Comparison of ENCODE assay signal across 32 mouse cellular contexts in genomic region chr1:84536069-84536468, GRCm38 (mm10).
DNase-seq lines count a peak whose midpoint lies in the region; ATAC-seq lines count a peak whose summit lies in the region.
"Had no signal": no experiment of that assay in that cellular context is flagged by ENCODE, and none has a peak within 500 bp of the region (broad histone marks: within the 10 kb centered on the region; RNA-seq: fewer than 3 reads in every experiment).

No protein-coding gene starts in this region.

- WGBS in forebrain, embryonic 11.5 days: 33% methylated on average over 4 of the region's 4 CpGs
- WGBS in forebrain, embryonic 10.5 days: 71% methylated on average over 4 of the region's 4 CpGs
- 26% methylated on average over 4 of the region's 4 CpGs for WGBS in forebrain, embryonic 13.5 days

- no peaks in the 10 kb centered on the region for H3K9me3 ChIP-seq in forebrain, embryonic 11.5 days (ENCODE audit: control insufficient read depth, low read length)
- no peaks in the 10 kb centered on the region for H3K9me3 ChIP-seq in forebrain, embryonic 10.5 days
- H3K9me3 ChIP-seq in forebrain, embryonic 13.5 days (replicated peaks): no peaks in the 10 kb centered on the region
- H3K9me3 ChIP-seq: embryonic facial prominence, embryonic 10.5 days; embryonic facial prominence, embryonic 15.5 days; hindbrain, embryonic 13.5 days; neural tube, embryonic 15.5 days; stomach, embryonic 15.5 days had no signal

- no peak overlapping the region for H3K4me2 ChIP-seq in forebrain, embryonic 11.5 days (ENCODE audit: low read depth, low read length, severe bottlenecking)
- H3K4me2 ChIP-seq in forebrain, embryonic 13.5 days: no peak overlapping the region
- H3K4me2 ChIP-seq: embryonic facial prominence, embryonic 15.5 days; heart, embryonic 11.5 days; hindbrain, embryonic 13.5 days; neural tube, embryonic 15.5 days; stomach, embryonic 15.5 days had no signal

- no peaks in the 10 kb centered on the region for H3K27me3 ChIP-seq in forebrain, embryonic 11.5 days (ENCODE audit: control insufficient read depth, insufficient read depth, low read length)
- H3K27me3 ChIP-seq in forebrain, embryonic 10.5 days (ENCODE audit: poor library complexity, severe bottlenecking): no peaks in the 10 kb centered on the region
- H3K27me3 ChIP-seq in forebrain, embryonic 13.5 days: no peaks in the 10 kb centered on the region
- H3K27me3 ChIP-seq: embryonic facial prominence, embryonic 15.5 days; hindbrain, embryonic 13.5 days; neural tube, embryonic 15.5 days; Patski; stomach, embryonic 15.5 days had no signal

- H3K4me1 ChIP-seq in forebrain, embryonic 11.5 days (replicated peaks; ENCODE audit: control insufficient read depth, insufficient read depth, low read length): no peaks in the 10 kb centered on the region
- H3K4me1 ChIP-seq in forebrain, embryonic 10.5 days: peaks cover 10% of the 10 kb centered on the region
- peaks cover 6% of the 10 kb centered on the region for H3K4me1 ChIP-seq in forebrain, embryonic 13.5 days
- H3K4me1 ChIP-seq: embryonic facial prominence, embryonic 10.5 days; embryonic facial prominence, embryonic 15.5 days; neural tube, embryonic 15.5 days; stomach, embryonic 15.5 days had no signal

- no peak overlapping the region for H3K27ac ChIP-seq in forebrain, embryonic 11.5 days (ENCODE audit: low read depth, low read length)
- no peak overlapping the region for H3K27ac ChIP-seq in forebrain, embryonic 10.5 days
- no peak overlapping the region for H3K27ac ChIP-seq in forebrain, embryonic 13.5 days
- H3K27ac ChIP-seq: embryonic facial prominence, embryonic 10.5 days; embryonic facial prominence, embryonic 15.5 days; hindbrain, embryonic 13.5 days; liver, embryonic 14.5 days; macrophage; neural tube, embryonic 15.5 days; stomach, embryonic 15.5 days had no signal

- H3K4me3 ChIP-seq in forebrain, embryonic 11.5 days (ENCODE audit: low read depth, low read length): no peak overlapping the region
- H3K4me3 ChIP-seq in forebrain, embryonic 10.5 days: no peak overlapping the region
- no peak overlapping the region for H3K4me3 ChIP-seq in forebrain, embryonic 13.5 days
- H3K4me3 ChIP-seq: embryonic facial prominence, embryonic 10.5 days; embryonic facial prominence, embryonic 15.5 days; hindbrain, embryonic 13.5 days; neural tube, embryonic 15.5 days; stomach, embryonic 15.5 days had no signal

- no peak for DNase-seq in forebrain, embryonic 11.5 days (ENCODE audit: low spot score)
- DNase-seq in forebrain, embryonic 10.5 days (ENCODE audit: extremely low spot score, low spot score): no peak
- peak; percentile 11 for DNase-seq in layer of hippocampus, adult 9-11 months
- no peak for DNase-seq in layer of hippocampus, postnatal 10 days (ENCODE audit: low spot score in 2 of 2)
- DNase-seq in forelimb bud, embryonic 11.5 days (ENCODE audit: low read depth, low spot score): peak; percentile 52
- no peak for DNase-seq in right cerebral cortex, adult 2 months (ENCODE audit: low spot score in 2 of 2)
- no peak for DNase-seq in gastrocnemius, postnatal 14 days
- DNase-seq: adrenal gland, postnatal 25 days; cerebellum, adult 8-10 months; cerebellum, postnatal 25 days; gastrocnemius, postnatal 25 days; heart, adult 18-20 months; heart, postnatal 4 days; kidney, adult 11 months; kidney, postnatal 36 days; liver; lung, adult 2 months; lung, postnatal 10 days; midbrain, embryonic 14.5 days; thymus, postnatal 14 days had no signal

- H3K9ac ChIP-seq in forebrain, embryonic 11.5 days (ENCODE audit: low read length): no peak overlapping the region
- no peak overlapping the region for H3K9ac ChIP-seq in forebrain, embryonic 13.5 days
- H3K9ac ChIP-seq: embryonic facial prominence, embryonic 15.5 days; hindbrain, embryonic 13.5 days; liver, embryonic 14.5 days; neural tube, embryonic 15.5 days; stomach, embryonic 15.5 days had no signal

- intact Hi-C loops in gastrocnemius, postnatal 14 days (cut with DNase I; ENCODE audit: low total_unique reads): no loop called here

- peak; percentile 21; the same call in 1 of the 2 replicates for ATAC-seq in forebrain, embryonic 11.5 days (replicated peaks; ENCODE audit: low FRiP score)
- ATAC-seq in forebrain, embryonic 13.5 days: peak; percentile 66
- ATAC-seq: inflammation-experienced regulatory T-cells, adult 6 months; Patski had no signal

- no peaks in the 10 kb centered on the region for H3K36me3 ChIP-seq in forebrain, embryonic 11.5 days (ENCODE audit: control insufficient read depth, insufficient read depth, low read length)
- H3K36me3 ChIP-seq in forebrain, embryonic 10.5 days (replicated peaks): no peaks in the 10 kb centered on the region
- H3K36me3 ChIP-seq in forebrain, embryonic 13.5 days (ENCODE audit: poor library complexity, severe bottlenecking): no peaks in the 10 kb centered on the region; the same call in 1 of the 2 replicates
- H3K36me3 ChIP-seq: embryonic facial prominence, embryonic 10.5 days; embryonic facial prominence, embryonic 15.5 days; G1E; neural tube, embryonic 15.5 days; stomach, embryonic 15.5 days had no signal

Comparison
In these comparisons a context has a peak if more than half of its experiments do, and no peak if none do; other contexts are left out.
1. DNase-seq: peak in layer of hippocampus, adult 9-11 months (single experiment) and forelimb bud, embryonic 11.5 days (single experiment); none in forebrain, embryonic 11.5 days (single experiment), forebrain, embryonic 10.5 days (single experiment), layer of hippocampus, postnatal 10 days (0 of 2), right cerebral cortex, adult 2 months (0 of 2) and gastrocnemius, postnatal 14 days (single experiment).